Mouse (Mus musculus) myocyte (in vitro differentiated cells): ENCODE results near the gene Il1rn. TPM values are rescaled to one million over a fixed set of nuclear protein-coding genes. Genes with fewer than 3 reads are reported as not detected.

Experiments
- H3K27me3 ChIP-seq: one replicate; pipeline ENCODE4 v1.6.1; 2011; ENCODE audit not compliant: control insufficient read depth, insufficient read depth, insufficient read length
- H3K36me3 ChIP-seq: one replicate; pipeline ENCODE4 v1.6.1; 2011; ENCODE audit not compliant: control insufficient read depth, insufficient read depth
- H3K4me2 ChIP-seq: one replicate; pipeline ENCODE4 v1.6.1; 2011; ENCODE audit warnings: low read depth, control low read depth
- H3K4me3 ChIP-seq: one replicate; pipeline ENCODE4 v1.5.1; 2011; ENCODE audit warnings: mild to moderate bottlenecking, control low read depth, moderate library complexity
- H3K79me2 ChIP-seq: one replicate; pipeline ENCODE4 v1.6.1; 2011; ENCODE audit not compliant: control insufficient read depth, insufficient read depth
- H3ac ChIP-seq: one replicate; pipeline ENCODE4 v1.6.1; 2011; ENCODE audit not compliant: control insufficient read depth, insufficient read length
- CEBPB ChIP-seq: IDR thresholded peaks from 2 replicates; pipeline ENCODE4 v1.6.1; 2011; ENCODE audit warnings: mild to moderate bottlenecking, moderate library complexity; ENCODE audit not compliant: poor library complexity, insufficient read depth, severe bottlenecking
- E2F4 ChIP-seq: IDR thresholded peaks from one replicate; pipeline ENCODE4 v1.6.1; 2011; ENCODE audit warnings: mild to moderate bottlenecking, control low read depth, moderate library complexity; ENCODE audit not compliant: insufficient read depth
- MAX ChIP-seq: IDR thresholded peaks from one replicate; pipeline ENCODE4 v1.6.1; 2011; ENCODE audit warnings: low read depth, mild to moderate bottlenecking, control low read depth
- MYOD1 ChIP-seq, 3 experiments: IDR thresholded peaks; one replicate each; pipeline ENCODE4 v1.6.1; 2011; ENCODE audit warnings: control low read depth in 2 of 3, low read depth in 2 of 3, mild to moderate bottlenecking in 2 of 3, moderate library complexity in 1 of 3; ENCODE audit not compliant: insufficient read length in 2 of 3, control insufficient read depth in 1 of 3
- MYOG ChIP-seq, 3 experiments: IDR thresholded peaks; one replicate each; pipeline ENCODE4 v1.6.1; 2011; ENCODE audit warnings: control low read depth in 2 of 3, low read depth in 2 of 3, mild to moderate bottlenecking in 2 of 3; ENCODE audit not compliant: insufficient read length in 2 of 3, control insufficient read depth in 1 of 3, insufficient read depth in 1 of 3
- POLR2A ChIP-seq: IDR thresholded peaks from one replicate; pipeline ENCODE4 v1.6.1; 2011; ENCODE audit warnings: low read depth, mild to moderate bottlenecking, control low read depth, moderate library complexity; ENCODE audit not compliant: insufficient read length
- POLR2AphosphoS2 ChIP-seq: IDR thresholded peaks from one replicate; pipeline ENCODE4 v1.6.1; 2011; ENCODE audit warnings: low read depth, control low read depth; ENCODE audit not compliant: insufficient read length
- REST ChIP-seq: IDR thresholded peaks from one replicate; pipeline ENCODE4 v1.6.1; 2011; ENCODE audit warnings: mild to moderate bottlenecking, control low read depth, moderate library complexity; ENCODE audit not compliant: insufficient read depth, insufficient read length
- SRF ChIP-seq: IDR thresholded peaks from one replicate; pipeline ENCODE4 v1.6.1; 2011; ENCODE audit warnings: low read depth; ENCODE audit not compliant: control insufficient read depth, insufficient read length
- TCF12 ChIP-seq: IDR thresholded peaks from one replicate; pipeline ENCODE4 v1.6.1; 2011; ENCODE audit warnings: mild to moderate bottlenecking, control low read depth; ENCODE audit not compliant: poor library complexity, insufficient read depth, severe bottlenecking
- TCF3 ChIP-seq: IDR thresholded peaks from one replicate; pipeline ENCODE4 v1.6.1; 2011; ENCODE audit warnings: low read depth, control low read depth; ENCODE audit not compliant: insufficient read length
- USF1 ChIP-seq: IDR thresholded peaks from one replicate; pipeline ENCODE4 v1.6.1; 2011; ENCODE audit warnings: low read depth, mild to moderate bottlenecking, control low read depth, moderate library complexity
- polyA plus RNA-seq: library from polyadenylated mRNA; unstranded; fragments of >200 nt; fragmentation: generic; extraction: Trizol; gene quantifications from one replicate; pipeline ENCODE4 v1.2.1, GENCODE M21; 2012; ENCODE audit warnings: missing spikeins

The Il1rn gene
- 0.41 TPM for polyA plus RNA-seq

DNA sequence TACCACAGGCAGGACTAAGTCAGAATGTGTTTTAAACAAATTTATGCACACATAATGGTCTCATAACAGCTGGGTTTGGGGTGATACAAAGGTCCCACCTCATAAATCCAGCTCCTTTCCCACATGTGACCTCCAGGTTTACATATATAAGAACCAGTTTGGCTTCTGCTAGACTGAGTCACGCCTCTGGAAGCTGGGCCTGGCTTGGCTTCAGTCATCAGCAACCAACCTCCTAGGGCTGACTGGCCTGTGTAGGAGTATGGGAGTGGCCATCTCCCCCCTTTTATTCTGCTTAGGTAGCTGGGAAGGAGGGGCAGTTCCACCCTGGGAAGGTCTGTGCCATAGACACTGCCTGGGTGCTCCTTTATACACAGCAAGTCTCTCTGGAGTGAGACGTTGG, at the start of gene Il1rn:
Gene Il1rn (plus strand): TSS at position 309 of the 400 bp plus-strand sequence.
- Histone ChIP-seq H3K4me2 (no peak within 1 kb of the TSS), H3K79me2 (no peaks in the 10 kb centered on the region), H3K36me3 (no peaks in the 10 kb centered on the region), H3K27me3 (no peaks in the 10 kb centered on the region), H3ac (no peak within 1 kb of the TSS), H3K4me3 (no peak within 1 kb of the TSS)
- TF ChIP-seq POLR2AphosphoS2 (no peak), TCF3 (no peak), SRF (no peak), USF1 (peak; percentile 18), MYOG (IDR thresholded peaks at IDR 0.05; ENCODE audit: control insufficient read depth in 1 of 3, insufficient read depth in 1 of 3, insufficient read length in 2 of 3, low read depth in 2 of 3) (no peak)

DNA sequence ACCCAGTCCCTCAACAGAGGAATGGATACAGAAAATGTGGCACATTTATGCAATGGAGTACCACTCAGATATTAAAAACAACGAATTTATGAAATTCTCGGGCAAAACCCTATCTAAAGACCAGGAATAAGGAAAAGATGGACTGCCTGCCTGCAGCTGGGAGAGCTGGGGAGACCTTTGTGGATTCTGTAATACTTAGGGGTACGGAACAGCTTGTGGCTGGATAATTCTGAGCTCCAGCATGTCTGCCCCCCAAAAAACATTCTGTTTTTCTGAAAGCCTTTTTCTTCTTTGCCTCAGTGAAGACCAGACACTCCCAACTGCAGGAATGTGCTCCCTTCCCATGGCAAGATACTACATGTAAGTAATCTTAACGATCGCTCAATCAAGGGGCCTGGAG, 45.8 kb upstream of the Il1rn start, which contains the start of gene Il1f10:
Gene Il1f10 (plus strand): TSS at position 301 of the 400 bp plus-strand sequence.
- Histone ChIP-seq H3K79me2 (no peaks in the 10 kb centered on the region), H3K4me3 (no peak within 1 kb of the TSS), H3K36me3 (no peaks in the 10 kb centered on the region), H3K4me2 (no peak within 1 kb of the TSS), H3K27me3 (no peaks in the 10 kb centered on the region), H3ac (no peak within 1 kb of the TSS)
- TF ChIP-seq POLR2AphosphoS2: no peak
- no peak for TF ChIP-seq MAX
- no peak for TF ChIP-seq SRF
- TF ChIP-seq MYOG (IDR thresholded peaks at IDR 0.05; ENCODE audit: control insufficient read depth in 1 of 3, insufficient read depth in 1 of 3, insufficient read length in 2 of 3, low read depth in 2 of 3): no peak
- TF ChIP-seq CEBPB: no peak
- TF ChIP-seq USF1: no peak
- no peak for TF ChIP-seq REST
- no peak for TF ChIP-seq TCF3

GRCm38 (mm10) chr2:24294616-24295015, 42.0 kb upstream of the Il1rn start:
- H3K79me2 ChIP-seq: no peaks in the 10 kb centered on the region
- no peak overlapping the region for H3ac ChIP-seq
- no peaks in the 10 kb centered on the region for H3K27me3 ChIP-seq
- no peak overlapping the region for H3K4me2 ChIP-seq
- no peak overlapping the region for H3K4me3 ChIP-seq
- TF ChIP-seq TCF12 (no peak), MAX (no peak), USF1 (no peak), POLR2A (no peak), SRF (no peak), MYOD1 (IDR thresholded peaks at IDR 0.05; ENCODE audit: control insufficient read depth in 1 of 3, insufficient read length in 2 of 3, low read depth in 2 of 3) (no peak), TCF3 (no peak), MYOG (IDR thresholded peaks at IDR 0.05; ENCODE audit: control insufficient read depth in 1 of 3, insufficient read depth in 1 of 3, insufficient read length in 2 of 3, low read depth in 2 of 3) (no peak)
- no peaks in the 10 kb centered on the region for H3K36me3 ChIP-seq

DNA sequence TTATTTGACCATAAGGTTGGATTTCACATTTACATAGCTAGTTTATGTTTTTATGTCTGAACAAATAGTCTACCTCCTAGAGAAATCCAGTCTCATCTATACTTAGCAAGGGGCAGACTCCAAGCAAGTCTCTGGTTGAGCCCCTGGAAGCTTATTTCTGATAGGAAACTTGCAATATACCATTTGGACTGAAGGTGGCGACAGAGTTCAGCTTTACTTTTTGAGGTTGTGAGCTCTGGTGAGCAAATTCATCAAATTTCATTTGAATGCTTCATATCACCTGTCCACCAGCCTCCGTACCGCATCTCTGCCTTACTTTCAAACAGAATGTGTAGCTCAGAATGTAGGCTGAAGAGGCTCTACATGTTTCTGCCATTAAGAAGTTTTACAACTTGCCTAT, 39.8 kb upstream of the Il1rn start:
- Histone ChIP-seq H3K36me3 (no peaks in the 10 kb centered on the region), H3K4me3 (no peak overlapping the region), H3K79me2 (no peaks in the 10 kb centered on the region), H3K27me3 (no peaks in the 10 kb centered on the region), H3K4me2 (no peak overlapping the region), H3ac (no peak overlapping the region)
- TF ChIP-seq TCF3 (no peak), MYOG (IDR thresholded peaks at IDR 0.05; ENCODE audit: control insufficient read depth in 1 of 3, insufficient read depth in 1 of 3, insufficient read length in 2 of 3, low read depth in 2 of 3) (no peak), E2F4 (no peak), TCF12 (no peak), REST (no peak), POLR2A (no peak), CEBPB (no peak), USF1 (no peak), POLR2AphosphoS2 (no peak), MAX (no peak), MYOD1 (IDR thresholded peaks at IDR 0.05; ENCODE audit: control insufficient read depth in 1 of 3, insufficient read length in 2 of 3, low read depth in 2 of 3) (no peak), SRF (no peak)

GRCm38 (mm10) chr2:24311302-24312001, 25.2 kb upstream of the Il1rn start:
- no peak for TF ChIP-seq CEBPB
- TF ChIP-seq MYOG (IDR thresholded peaks at IDR 0.05; ENCODE audit: control insufficient read depth in 1 of 3, insufficient read depth in 1 of 3, insufficient read length in 2 of 3, low read depth in 2 of 3): no peak
- TF ChIP-seq E2F4: no peak
- no peak for TF ChIP-seq TCF12
- no peak for TF ChIP-seq POLR2AphosphoS2
- TF ChIP-seq SRF: no peak
- TF ChIP-seq REST: no peak
- TF ChIP-seq POLR2A: no peak
- TF ChIP-seq MYOD1 (IDR thresholded peaks at IDR 0.05; ENCODE audit: control insufficient read depth in 1 of 3, insufficient read length in 2 of 3, low read depth in 2 of 3): no peak
- no peak for TF ChIP-seq MAX
- TF ChIP-seq TCF3: no peak
- no peak for TF ChIP-seq USF1
- H3K4me2 ChIP-seq: no peak overlapping the region
- H3K4me3 ChIP-seq: no peak overlapping the region
- H3ac ChIP-seq: no peak overlapping the region
- H3K36me3 ChIP-seq: no peaks in the 10 kb centered on the region
- H3K79me2 ChIP-seq: no peaks in the 10 kb centered on the region
- H3K27me3 ChIP-seq: no peaks in the 10 kb centered on the region
